Mouse (Mus musculus) ES-E14 (cell line): ENCODE measurements around the gene Asic2.

ENCODE experiments used
- CHD2 ChIP-seq: IDR thresholded peaks from 2 replicates; pipeline ENCODE4 v1.6.1; 2014; ENCODE audit warnings: mild to moderate bottlenecking, low read depth, low read length, inconsistent platforms
- HCFC1 ChIP-seq: IDR thresholded peaks from 2 replicates; pipeline ENCODE4 v1.6.1; 2012; ENCODE audit warnings: low read length, inconsistent platforms, borderline replicate concordance; ENCODE audit not compliant: insufficient read depth
- MAFK ChIP-seq: IDR thresholded peaks from 2 replicates; pipeline ENCODE4 v1.6.1; 2014; ENCODE audit warnings: mild to moderate bottlenecking, low read depth, low read length, inconsistent platforms; ENCODE audit not compliant: insufficient read depth
- ZC3H11A ChIP-seq: IDR thresholded peaks from 2 replicates; pipeline ENCODE4 v1.6.1; 2012; ENCODE audit warnings: low read depth, mild to moderate bottlenecking, inconsistent platforms, low read length, borderline replicate concordance
- ZNF384 ChIP-seq: IDR thresholded peaks from 2 replicates; pipeline ENCODE4 v1.6.1; 2012; ENCODE audit warnings: low read depth, low read length, inconsistent platforms

- TF ChIP-seq HCFC1 (no peak), MAFK (no peak), ZC3H11A (no peak), CHD2 (no peak), ZNF384 (no peak)
These were observed 377.3 kb downstream of the Asic2 start for GRCm38 (mm10) chr11:81590911-81591310.
